Mouse (Mus musculus) left cerebral cortex, postnatal 36 days (tissue): ENCODE data around the gene Fbxl20. TPM values are rescaled to one million over a fixed set of nuclear protein-coding genes. Genes with fewer than 3 reads are reported as not detected.

Source experiments
- DNase-seq, 2 experiments: peaks; one replicate each; pipeline ENCODE4 v3.0.0; 2021 to 2022; ENCODE audit warnings: low spot score in 2 of 2, mixed read lengths in 1 of 2
- intact Hi-C: fragments of 180-260 bp; cut with DNase I; formaldehyde crosslinking; loops from one replicate; pipeline ENCODE4 v1.15.1; 2025
- total RNA-seq, 2 experiments: library from RNA; stranded (reverse); gene quantifications; 2 replicates each; pipeline ENCODE4 v1.2.3; 2021

Gene Fbxl20
- total RNA-seq, 2 experiments from 2014 or later = 36.0 to 42.2 TPM

DNA sequence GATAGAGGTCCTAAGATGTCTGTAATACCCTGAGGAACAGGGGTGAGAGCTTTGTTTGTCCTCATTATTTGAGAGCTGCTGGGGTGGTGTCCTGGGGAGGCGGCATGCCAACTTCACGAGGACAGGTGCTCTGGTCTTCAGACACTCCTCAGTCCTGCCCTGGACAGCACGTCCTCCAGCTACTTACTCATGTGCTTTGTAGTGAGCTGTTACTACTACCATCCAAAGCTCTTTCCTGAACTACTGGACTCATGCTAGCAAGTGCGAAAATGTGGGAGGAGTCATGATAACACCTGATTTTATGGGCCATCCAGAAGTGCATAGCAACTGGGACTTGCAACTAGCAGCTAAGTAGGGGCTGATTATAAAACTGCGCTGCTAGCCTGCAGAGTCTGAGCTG lies 40.5 kb downstream of the Fbxl20 start:
- intact Hi-C loops = no loop called here
- DNase-seq = no peak

DNA sequence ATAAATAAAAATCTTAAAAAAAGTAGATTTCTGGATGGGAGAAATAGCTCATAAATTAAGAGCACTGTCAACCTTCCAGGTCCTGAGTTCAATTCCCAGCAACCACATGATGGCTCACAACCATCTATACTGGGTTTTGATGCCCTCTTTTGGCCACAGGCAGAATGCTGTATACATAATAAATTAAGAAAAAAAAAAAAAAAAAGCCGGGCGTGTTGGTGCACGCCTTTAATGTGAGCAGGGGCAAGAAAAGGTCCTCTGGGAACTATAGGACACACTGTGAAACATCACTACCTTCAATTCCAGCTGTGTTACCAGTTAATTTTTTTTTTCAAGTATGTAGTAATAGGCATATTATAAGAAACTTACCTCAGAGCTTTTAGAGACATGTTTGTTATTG lies 48.9 kb downstream of the Fbxl20 start:
- intact Hi-C loops = loop anchor here (5.0 kb wide), 2 partner anchors 66 to 141 kb away; no protein-coding TSS in a partner anchor
- no peak for DNase-seq

GRCm38 (mm10) chr11:98090583-98090982 lies 59.6 kb downstream of the Fbxl20 start:
- no peak for DNase-seq
- intact Hi-C loops = no loop called here

DNA sequence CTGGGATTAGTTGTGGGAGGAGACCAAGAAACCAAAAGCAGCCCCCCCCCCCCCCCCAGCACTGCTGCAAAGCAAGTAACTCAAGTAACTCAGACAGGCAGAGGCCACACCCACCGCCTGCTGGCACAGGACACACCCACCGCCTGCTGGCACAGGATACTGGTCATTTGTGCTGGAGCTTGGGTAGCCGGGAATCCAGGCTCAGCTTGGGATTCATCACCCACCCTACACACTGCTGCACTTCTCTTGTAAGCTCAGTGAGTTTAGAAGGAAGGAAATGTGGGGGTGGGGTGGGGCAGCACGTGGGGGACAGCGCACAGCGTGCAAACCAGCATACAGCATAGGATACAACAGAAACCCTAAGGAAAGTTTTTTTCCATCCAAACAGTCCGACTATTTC lies 62.0 kb downstream of the Fbxl20 start:
- peak; percentile 26 to 38 for DNase-seq
- intact Hi-C loops = no loop called here

DNA sequence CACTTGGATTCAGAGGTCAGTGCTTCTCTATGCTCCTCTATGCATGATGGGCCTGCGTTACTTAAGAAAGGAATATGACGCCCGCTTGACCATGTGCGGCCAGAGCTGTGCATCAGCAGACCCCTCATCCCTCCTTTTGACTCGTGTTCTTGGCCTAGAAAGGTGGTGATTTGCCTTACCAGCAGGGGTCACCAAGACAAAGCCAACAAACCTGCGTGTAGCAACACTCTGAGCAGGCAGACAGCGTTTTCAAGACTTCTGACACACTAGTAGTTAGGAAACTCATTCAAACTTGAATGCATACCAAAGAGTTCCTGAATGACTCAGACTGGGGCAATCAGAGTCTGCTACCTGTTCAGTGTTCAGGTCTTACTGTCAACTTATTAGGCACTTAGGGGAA lies 63.6 kb downstream of the Fbxl20 start:
- intact Hi-C loops = no loop called here
- DNase-seq = no peak

- intact Hi-C loops = no loop called here
- DNase-seq = peak in 1 of 2 experiments; percentile 34
Measured at GRCm38 (mm10) chr11:98086141-98086540, 64.1 kb downstream of the Fbxl20 start.

- DNase-seq = no peak
- intact Hi-C loops = no loop called here
Measured at GRCm38 (mm10) chr11:98082745-98083144, 67.5 kb downstream of the Fbxl20 start.

- intact Hi-C loops = no loop called here
- no peak for DNase-seq
Measured at GRCm38 (mm10) chr11:98080450-98080849, 69.8 kb downstream of the Fbxl20 start.

DNA sequence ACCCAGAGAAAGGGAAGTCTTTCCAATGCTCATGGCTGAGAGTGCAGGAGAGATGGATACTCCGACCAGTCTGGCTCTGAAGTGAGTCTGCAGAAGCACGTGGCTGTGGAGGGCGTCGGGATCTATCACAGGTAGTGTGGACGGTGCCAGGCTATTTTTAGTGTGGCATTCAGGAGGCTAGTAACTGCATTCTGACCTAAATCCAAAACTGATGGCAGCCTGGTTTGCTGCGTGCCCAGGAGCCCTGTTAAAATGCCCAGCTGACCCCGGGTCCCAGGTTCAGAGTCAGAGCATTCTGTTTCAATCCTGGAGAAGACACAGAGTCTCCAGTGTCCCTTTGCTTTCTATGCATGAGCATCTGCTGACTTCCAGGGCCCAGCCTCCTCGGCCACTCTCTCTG lies 73.1 kb downstream of the Fbxl20 start:
- no peak for DNase-seq
- intact Hi-C loops = no loop called here

GRCm38 (mm10) chr11:98075195-98075808 lies 74.9 kb downstream of the Fbxl20 start:
- intact Hi-C loops = loop anchor here (1.0 kb wide), 1 partner anchor 44 kb away; no protein-coding TSS in a partner anchor
- peak; percentile 85 to 90 for DNase-seq

GRCm38 (mm10) chr11:98073442-98073841 lies 76.8 kb downstream of the Fbxl20 start:
- intact Hi-C loops = no loop called here
- no peak for DNase-seq

- DNase-seq = no peak
- intact Hi-C loops = no loop called here
Measured at GRCm38 (mm10) chr11:98067255-98067654, 82.9 kb downstream of the Fbxl20 start.

DNA sequence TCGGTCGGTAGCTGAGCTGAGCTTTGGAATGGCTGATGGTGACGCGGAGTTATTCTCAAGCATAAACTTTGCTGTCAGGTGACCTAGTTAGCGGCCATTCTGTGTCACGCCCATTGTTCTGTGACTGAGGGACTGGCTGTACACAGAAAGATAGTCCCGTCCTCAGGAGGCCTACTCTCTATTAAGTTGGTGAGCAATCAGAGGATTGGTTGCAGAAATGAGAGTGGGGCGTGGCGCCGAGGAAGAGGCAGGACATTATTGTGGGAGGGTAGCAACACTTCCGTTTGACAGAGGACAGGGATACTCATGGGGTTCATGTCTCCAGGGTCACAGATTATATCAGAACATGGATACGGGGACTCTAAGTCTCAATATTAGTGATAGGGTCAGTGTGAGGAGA lies 84.0 kb downstream of the Fbxl20 start:
- intact Hi-C loops = no loop called here
- no peak for DNase-seq

- peak; percentile 42 to 58 for DNase-seq
- intact Hi-C loops = no loop called here
Measured at GRCm38 (mm10) chr11:98061904-98062562, 88.2 kb downstream of the Fbxl20 start.

GRCm38 (mm10) chr11:98061441-98061840 lies 88.8 kb downstream of the Fbxl20 start:
- intact Hi-C loops = no loop called here
- no peak for DNase-seq

GRCm38 (mm10) chr11:98060104-98060692 lies 90.0 kb downstream of the Fbxl20 start:
- peak; percentile 54 to 73 for DNase-seq

GRCm38 (mm10) chr11:98059662-98060061 lies 90.5 kb downstream of the Fbxl20 start:
- intact Hi-C loops = no loop called here
- peak in 1 of 2 experiments; percentile 59 for DNase-seq

More at GRCm38 (mm10) chr11:98060104-98060692, 90.0 kb downstream of the Fbxl20 start:
- intact Hi-C loops = no loop called here

DNA sequence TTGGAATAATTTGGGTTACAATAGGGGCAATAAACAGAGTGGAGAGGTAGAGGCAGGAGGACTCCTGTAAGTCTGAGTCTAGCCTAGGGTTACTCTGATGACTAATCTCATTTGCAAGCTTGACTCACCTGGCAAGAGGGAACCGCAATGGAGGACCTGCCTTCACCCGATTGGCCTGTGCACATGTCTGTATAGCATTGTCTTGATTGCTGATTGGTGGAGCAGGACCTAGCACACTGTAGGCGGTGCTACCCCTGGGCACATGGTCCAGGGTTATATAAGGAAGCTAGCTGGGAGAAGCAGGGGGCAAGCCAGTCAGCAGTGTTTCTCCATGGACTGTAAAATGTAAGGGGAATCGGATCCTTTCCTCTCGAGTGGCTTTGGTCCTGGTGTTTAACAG lies 92.2 kb downstream of the Fbxl20 start:
- intact Hi-C loops = no loop called here
- DNase-seq = peak in 1 of 2 experiments; percentile 47

DNA sequence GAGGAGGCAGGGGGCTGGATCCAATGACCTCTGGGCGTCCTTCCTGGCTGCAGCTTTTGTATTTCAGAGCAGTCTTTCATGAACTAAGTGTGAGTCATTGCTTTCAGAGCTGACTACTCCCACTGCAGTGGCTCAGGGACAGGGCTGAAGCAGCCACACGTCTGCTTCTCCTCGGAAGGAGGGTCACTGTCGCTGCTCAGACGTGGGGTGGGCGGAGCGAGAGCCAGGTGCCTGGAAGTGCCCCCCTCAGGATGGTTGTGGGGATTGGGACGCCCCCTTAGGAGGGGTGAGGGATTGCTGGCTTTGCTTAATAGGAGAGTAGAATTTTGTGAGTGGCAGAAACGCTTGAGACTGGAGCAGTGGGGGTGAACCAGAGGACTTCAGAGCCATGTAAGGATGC lies 92.7 kb downstream of the Fbxl20 start:
- intact Hi-C loops = no loop called here
- DNase-seq = peak; percentile 44 to 66

GRCm38 (mm10) chr11:98052989-98053834 lies 97.0 kb downstream of the Fbxl20 start, which contains the start of gene Stac2:
TSS of gene Stac2 (minus strand) at chr11:98053462.
- intact Hi-C loops = loop anchor here (2.0 kb wide), 1 partner anchor 16 kb away; no protein-coding TSS in a partner anchor
- peak; percentile 57 to 72 for DNase-seq
